Mouse (Mus musculus): ENCODE results near the gene Krt6a.
A peak's percentile ranks its signal among the peaks of the same experiment; 100 is the strongest.
"Not testable (repeated sequence)": the region's sequence is repeated elsewhere in the genome, so short reads cannot be mapped to it uniquely, and the experiment has no call there.

Krt6a gene

DNA sequence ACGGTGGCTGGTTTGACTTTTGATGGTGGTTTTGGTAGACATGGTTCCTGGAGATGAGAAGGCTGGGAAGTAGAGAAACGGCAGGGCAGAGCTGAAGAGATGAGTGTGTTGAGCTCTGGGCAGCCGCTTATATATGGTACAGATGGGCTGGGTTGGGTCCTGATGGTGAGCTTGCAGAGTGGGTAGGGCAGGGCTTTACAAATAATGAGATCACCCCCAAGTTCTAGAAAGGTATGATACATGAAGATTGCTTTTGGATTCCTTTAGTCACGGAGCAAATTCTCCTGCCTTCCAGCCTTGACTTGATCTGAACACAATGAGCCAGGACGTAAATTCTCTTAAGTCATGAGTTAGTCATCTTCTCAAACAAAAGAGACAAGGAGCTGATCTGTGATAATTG is at the start of gene Krt6a:
Gene Krt6a (minus strand): TSS at position 101 of the 400 bp plus-strand sequence.
- no peak for DNase-seq

DNA sequence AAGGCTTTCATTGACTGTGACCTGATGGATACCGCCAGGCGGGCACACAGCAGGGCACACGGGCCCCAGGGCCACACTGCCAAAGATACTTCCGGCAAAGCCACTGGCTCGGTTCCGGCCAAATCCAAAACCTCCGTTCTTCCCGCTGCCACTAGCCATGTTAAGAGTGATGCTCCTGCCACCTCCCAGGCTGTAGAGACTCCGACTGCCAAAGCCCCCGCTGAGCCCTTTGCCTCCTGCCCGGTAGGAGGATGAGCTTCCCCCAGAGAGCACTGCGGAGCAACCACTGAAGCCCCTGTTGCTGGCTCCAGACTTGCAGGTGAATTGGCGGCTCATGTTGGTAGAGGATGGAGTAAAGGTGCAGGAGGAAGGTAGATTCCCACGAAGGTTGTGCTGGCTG is 48.6 kb upstream of the Krt6a start, which contains the start of gene Krt71:
Gene Krt71 (minus strand): TSS at position 399 of the 400 bp plus-strand sequence.
- DNase-seq = no peak

DNA sequence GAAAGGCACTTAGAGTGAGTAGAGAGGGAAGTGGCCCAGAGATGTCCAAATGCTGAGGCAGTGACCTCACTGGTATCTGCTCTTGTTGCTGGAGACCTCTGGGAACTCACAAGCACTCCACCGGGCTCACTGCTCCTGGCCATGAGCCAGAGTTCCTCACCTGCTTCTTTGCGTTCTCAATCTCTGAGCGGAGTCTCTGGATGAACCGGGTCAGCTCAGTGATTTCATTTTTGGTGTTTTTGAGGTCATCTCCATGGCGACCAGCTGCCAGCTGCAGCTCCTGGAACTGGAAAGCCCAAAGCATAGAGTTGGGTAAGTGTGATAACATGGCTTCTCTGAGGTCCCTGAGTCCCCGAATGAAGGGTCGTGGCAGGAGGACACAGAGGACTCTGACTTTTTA is 43.7 kb upstream of the Krt6a start:
- no peak for DNase-seq

DNA sequence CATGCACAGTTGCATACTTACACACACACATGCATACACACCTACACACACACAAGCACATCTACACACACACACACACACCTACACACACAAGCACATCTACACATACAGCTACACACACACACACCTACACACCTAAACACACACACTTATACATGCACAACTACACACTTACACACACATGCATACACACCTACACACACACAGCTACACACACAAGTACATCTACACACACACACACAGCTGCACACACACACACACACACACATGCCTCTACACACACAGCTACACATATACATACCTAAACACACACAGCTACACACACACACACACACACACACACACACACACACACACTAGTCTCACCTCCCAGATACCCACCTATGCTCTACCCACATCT is 36.5 kb upstream of the Krt6a start:
- DNase-seq = no peak

DNA sequence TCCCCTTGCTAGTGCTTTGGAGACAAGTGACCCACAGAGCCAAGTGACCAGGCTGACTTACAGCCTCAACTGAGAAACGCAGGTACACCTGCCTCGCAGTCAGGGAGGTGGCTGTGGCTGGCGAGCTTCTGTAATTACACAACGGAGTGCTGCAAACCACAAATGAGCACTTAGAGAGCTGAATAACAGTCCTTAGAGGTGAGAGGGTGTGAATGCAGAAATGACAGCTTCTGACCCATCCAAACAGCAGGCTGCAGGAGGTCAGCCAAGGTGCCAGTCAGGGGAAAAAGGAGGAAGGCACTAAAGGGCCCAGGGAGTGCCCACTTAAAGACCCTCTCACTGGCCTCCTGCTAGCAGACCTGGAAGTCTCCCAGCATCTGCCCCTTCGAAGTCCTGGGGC is 30.6 kb upstream of the Krt6a start:
- no peak for DNase-seq

DNA sequence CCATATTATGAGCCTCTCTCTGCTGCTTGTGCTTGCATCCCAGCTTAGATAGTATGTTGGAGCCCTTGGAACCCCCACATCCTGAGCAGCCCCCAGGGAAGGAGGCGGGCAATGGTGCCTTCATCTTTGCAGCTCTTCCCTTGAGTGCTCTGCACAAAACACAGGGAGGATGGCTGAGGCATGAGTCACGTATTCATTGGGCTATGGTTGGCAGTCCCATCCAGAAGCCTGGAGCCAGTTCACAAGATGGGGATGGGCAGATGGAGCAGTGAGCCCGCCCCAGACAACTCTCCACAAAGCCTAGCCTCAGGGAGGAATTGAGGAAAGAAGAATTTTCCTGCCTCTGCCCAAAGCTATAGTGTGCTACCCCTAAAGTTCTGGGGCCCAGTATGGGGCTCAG is 21.7 kb upstream of the Krt6a start:
- no peak for DNase-seq

DNA sequence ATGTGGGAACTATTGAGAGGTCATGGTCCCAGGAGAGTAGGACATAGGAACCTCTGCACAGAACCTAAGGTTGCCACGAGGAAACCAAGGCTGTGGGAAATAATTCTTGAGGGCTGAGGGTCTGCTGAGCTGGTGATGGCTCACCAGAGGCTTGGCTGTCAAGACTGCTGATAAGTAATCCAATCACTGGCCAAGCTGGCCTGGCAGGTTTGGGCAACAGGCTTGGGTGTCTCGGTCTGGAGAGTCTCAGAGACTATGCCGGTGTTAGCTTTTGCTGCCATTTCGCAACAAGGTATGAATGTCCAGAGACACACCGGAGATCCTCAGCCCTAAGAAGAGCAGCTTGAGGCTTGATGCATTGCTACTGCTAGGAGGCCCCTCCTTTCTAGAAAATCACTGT is 20.2 kb upstream of the Krt6a start:
- no peak for DNase-seq

DNA sequence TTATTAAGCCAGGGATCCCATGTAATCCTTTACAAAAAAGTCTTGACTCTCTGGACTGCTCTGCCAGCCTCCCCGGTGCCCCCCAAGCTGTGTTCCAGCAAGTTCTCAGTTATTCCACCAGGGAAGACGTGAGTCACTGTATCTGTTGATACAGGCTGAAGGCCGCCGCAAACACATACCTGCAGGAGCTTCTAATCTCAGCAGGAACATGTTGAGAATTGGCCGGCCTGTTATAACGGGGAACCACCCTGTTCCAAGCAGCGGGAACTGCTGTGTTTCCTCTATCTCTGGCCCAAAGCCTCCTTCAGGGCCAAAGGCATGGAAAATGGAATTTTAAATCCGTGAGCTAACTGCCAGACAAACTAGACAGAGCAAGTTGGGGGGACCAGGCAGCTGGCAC is 19.6 kb upstream of the Krt6a start:
- DNase-seq = no peak

DNA sequence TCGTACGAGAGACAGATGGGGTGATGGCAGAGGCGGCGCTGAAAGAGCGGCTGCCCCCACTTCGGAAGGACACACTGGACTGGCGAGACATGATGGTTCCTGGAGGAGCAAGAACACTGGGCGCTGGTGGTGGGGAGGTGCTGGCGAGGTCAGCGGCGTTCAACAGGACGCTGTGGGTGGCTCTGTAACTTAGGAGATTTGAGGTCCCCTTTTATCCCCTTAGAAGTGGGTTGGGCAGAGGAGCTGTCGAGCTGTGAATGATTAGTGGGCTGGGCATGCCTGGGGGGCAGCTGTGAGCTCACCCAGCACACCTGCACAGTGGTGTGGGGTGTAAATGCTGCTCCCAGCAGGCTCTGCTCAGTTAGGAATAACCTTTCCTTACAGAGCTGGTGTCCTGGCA is 18.6 kb upstream of the Krt6a start, which contains the start of gene Krt5:
Gene Krt5 (minus strand): TSS at position 179 of the 400 bp plus-strand sequence.
- no peak for DNase-seq

DNA sequence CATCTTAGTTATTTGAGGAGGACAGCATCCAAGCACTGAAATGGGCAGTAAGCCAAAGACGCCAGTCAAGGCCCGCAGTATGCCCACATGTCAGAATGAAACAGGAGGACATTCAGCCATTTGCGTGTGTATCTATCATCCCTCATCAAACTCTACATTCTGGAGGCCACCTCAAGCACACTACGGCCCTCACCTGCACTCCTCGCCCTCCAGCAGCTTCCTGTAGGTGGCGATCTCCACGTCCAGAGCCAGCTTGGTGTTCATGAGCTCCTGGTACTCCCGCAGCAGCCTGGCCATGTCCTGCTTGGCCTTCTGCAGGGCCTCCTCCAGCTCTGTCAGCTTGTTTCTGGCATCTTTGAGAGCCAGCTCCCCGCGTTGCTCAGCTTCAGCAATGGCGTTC is 14.6 kb upstream of the Krt6a start:
- no peak for DNase-seq

DNA sequence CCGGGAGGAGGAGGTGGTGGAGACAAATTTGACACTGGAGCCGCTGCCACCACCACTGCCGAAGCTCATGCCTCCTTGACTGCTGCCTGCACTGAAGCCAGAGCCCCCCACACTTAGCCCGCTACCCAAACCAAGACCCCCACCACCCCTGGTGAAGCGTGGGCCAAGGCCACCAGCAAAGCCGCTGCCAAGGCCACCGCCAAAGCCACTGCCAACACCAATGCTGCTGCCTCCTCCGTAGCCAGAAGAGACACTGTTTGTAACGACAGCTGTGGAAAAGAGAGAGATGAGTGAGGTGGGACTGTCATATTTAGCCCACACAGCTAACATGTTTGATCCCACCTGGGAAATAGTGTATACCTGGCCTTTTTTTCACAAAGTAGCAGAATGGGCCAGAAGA is 13.3 kb upstream of the Krt6a start:
- DNase-seq = no peak

DNA sequence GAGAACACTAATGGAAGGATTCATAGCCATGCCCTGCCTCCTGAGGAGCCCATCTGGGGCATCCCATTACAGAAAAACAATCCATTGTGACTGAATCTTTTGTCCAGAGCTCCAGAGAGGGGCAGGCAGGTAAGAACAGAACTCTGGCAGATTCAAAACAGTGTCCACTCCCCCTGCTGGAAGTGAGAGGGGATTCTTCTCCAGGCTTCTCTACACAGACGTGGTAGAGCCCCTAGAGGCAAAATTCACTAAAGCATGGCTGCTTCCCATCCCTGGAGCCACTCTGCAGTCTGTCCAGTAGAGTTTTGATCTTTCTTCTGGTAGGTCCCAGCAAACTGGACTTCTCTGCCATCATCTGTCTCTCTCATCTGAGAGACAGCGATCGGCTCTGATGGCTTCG is 10.0 kb upstream of the Krt6a start:
- peak in 1 of 2 experiments; percentile 6 for DNase-seq

DNA sequence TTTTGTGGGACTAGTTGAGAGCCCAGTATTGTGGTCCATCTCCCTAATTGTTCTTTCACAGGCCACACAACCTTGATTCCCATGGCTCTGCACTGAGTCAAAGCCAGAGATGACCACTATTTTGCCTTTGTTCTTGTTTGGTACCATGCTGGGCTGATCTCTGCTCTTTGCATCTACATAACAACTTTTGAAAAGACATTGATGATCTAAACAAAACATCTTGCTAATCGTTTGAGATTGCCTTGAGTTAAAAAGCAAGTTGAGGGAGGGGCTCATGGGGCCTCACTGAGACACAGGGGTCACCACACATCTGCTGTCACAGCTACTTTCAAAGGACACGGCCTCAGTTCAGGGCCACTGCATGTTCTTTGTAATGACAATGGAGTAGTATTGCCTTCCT is 8.3 kb upstream of the Krt6a start:
- no peak for DNase-seq

DNA sequence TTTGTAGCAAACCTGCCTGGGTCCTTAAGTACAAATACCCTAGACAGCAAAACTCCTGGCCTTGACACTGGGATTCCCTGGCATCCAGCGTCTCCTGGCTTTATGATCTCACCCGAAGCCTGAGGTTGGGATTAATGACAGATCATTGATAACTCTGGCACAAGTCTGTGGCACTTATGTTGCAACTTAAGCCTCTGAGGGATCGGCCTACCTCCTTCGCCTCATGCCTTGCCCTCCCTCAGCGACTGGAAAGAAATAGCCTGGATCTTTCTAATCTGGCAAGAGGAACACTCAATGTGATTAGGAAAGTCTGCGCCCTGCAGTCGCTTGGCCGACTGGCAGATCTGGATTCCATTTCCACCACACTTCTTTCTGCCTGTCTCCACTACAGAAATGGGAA is 5.8 kb upstream of the Krt6a start:
- no peak for DNase-seq

DNA sequence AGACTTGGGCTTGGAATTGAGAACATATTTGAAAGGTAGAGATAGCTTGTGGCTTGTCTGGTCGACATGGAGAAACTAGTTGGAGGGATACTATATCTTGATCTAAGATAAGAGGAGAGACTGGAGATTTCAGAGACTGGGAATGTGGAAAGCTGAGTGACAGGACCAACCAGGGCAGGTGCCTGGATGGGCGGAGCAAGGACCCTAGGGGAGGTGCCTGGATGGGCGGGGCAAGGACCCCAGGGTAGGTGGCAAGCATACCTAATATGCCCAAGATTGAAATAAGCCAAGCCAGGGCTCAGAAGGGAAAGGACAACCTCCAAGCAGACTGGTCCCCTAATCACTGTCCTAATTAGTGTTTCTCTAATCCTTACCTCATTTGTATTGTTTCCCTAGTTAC is 5.1 kb upstream of the Krt6a start:
- DNase-seq = no peak

DNA sequence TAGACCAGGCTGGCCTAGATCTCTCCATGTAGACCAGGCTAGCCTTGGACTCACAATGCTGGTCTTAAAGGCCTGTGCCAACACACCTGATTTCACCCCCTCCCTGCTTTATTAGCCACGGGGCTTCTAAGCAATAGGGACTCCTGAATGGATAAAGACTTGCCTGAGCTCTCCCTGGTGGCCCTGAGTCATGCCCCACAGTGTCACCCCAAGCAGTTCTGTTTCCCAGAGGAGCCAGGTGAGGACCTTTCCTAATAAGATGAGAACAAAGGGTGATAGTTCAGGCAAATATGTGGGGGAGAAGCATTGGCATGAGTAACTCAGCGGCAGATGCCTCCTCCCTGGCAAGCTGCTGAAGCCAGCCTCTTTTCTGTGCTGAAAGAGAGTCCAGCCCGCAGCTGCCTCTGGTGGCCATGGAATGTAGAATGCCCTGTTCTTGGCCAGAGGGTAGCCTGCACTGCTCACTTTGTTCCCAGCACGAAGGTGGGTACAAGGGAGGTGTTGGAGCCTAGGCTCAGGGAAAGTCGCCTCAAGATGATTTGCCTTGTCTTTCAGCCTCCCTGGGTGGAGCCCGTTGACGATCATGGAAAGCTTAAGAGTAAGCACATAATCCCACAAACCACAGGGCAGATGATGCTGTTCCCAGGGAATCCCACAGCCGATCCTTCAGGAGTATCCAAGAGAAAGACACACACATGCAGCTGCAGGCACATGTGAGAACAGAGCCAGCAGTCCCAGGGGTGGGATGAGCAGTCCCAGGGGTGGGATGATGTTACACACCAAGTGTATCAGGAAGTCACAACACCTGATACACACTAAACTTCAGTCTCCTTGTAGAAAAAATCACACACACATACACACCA is 3.5 kb upstream of the Krt6a start:
- DNase-seq = no peak

DNA sequence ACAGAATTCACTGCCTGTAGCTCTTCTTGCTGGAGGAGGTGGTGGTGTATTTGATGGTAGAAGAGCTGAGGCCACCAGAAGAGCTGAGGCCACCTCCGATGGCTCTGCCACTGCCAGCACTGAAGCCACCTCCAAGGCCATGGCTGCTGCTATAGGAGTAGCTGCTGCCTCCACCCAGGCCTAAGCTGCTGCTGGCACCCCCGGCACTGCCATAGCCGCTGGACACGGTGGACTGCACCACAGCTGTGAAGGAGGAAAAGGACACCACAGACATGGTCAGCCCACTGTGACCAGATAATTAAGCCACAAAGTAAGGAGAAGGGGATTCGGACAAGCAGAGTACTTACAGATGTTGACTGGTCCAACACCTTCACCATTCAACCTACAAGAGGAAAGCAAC is 3.6 kb downstream of the Krt6a start:
- DNase-seq = not testable (repeated sequence)

DNA sequence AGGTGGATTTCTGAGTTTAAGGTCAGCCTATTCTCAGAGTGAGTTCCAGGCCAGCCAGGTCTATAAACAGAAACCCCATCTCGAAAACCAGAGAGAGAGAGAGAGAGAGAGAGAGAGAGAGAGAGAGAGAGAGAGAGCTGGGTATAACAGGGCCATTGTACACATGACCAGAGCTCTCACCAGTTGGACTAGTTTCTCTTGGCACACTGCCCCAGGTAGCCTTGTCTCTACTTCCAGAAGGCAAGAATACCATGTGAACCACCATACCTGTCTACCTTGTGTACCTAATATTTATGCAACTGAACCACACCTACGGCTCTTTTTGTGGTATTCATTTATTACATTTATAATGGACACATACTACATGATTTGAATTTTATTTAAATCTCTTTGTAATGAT is 5.9 kb downstream of the Krt6a start:
- no peak for DNase-seq

DNA sequence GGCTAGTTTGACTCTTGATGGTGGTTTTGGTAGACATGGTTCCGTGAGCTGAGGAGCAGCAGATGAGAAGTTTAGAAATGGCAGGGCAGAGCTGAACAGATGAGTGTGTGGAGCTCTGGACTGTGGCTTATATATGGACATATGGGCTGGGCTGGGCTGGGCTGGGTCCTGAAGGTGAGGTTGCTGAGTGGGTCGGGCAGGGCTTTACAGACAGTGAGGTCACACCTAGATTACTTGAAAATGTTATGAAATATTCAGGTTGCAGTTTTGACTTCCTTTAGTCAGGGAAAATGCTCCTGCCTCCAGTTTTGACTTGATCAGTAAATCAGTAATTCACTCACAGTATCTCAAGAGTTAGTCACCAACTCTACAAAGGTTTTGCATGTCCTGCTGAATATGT is 13.9 kb downstream of the Krt6a start, which contains the start of gene Krt6b:
Gene Krt6b (minus strand): TSS at position 101 of the 400 bp plus-strand sequence.
- DNase-seq = no peak

DNA sequence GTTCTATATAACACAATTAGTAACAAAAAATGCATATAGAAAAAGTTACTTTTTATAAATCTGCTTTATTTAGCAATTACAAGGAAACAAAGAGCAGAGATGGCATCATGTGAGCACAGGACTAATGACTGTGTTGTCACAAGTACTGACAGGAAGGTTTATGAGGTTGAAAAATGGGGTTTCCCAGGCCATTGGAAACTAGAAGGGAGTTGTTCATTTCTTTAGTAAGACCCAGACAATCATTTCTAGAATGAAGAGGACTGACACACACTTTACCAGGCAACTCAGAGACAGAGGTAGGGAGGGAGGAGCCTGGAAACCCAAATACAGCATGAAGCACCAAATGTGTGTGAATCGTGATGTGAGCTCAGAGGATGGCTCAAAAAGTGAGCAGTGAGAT is 18.1 kb downstream of the Krt6a start:
- no peak for DNase-seq

DNA sequence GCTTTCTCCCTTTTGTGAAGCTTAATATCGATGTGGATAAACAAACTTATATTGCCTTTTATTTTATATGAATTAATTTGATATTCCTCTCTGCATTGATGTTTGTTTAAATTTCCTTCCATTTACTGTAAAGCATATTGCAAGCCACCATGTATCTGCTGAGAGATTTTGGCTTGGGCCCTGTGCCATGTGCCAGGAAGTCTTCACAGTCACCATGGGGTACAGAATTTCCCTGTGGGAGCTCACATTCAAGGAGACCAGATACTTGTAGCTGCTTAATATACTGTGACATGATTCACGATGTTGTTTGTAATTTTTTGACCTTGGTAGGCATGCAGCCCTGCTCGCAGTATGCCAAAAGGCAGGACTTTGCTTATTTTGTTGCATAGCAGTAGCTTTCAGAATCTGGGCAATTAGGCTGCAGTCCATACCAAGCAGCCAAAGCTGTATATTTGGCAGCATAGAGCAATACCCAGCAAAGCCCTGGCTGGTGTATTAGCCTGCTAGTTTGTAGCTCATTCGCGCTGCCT is 41.3 kb downstream of the Krt6a start:
- no peak for DNase-seq

DNA sequence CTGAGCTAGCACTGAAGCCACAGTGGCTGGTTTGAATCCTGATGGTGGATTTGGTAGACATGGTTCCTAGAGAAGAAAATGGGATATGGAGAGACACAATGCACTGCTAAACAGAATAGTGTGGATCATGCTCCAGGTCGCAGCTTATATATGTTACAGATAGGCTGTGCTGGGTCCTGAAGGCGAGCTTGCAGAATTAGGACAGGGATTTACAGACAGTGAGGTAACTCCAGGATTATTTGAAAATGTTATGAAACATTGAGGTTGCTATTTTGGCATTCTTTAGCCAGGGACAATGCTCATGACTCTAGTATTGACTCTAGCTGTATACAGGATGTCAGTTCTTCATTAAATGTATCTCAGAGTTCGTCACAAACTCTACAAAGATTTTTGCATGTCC is 46.8 kb downstream of the Krt6a start, which contains the start of gene Gm5478:
Gene Gm5478 (minus strand): TSS at position 101 of the 400 bp plus-strand sequence.
- no peak for DNase-seq

All from kidney, adult 8-10 months (tissue).